Mouse (Mus musculus) testis, adult 2 months (tissue): ENCODE data around the gene Npas3. TPM values are rescaled to one million over a fixed set of nuclear protein-coding genes. Genes with fewer than 3 reads are reported as not detected.

ENCODE experiments used
- H3K27ac ChIP-seq: fragments of 200-500 bp; 2 replicates; pipeline ENCODE4 v1.5.1; 2012; ENCODE audit warnings: low read depth, low read length; ENCODE audit not compliant: control insufficient read depth, insufficient read depth
- H3K27me3 ChIP-seq: fragments of 200-500 bp; 2 replicates; pipeline ENCODE4 v1.6.1; 2012; ENCODE audit warnings: mild to moderate bottlenecking, low read length, moderate library complexity; ENCODE audit not compliant: control insufficient read depth, insufficient read depth
- H3K36me3 ChIP-seq: fragments of 200-500 bp; 2 replicates; pipeline ENCODE4 v1.6.1; 2012; ENCODE audit warnings: mild to moderate bottlenecking, low read length; ENCODE audit not compliant: control insufficient read depth, insufficient read depth
- H3K4me1 ChIP-seq: fragments of 200-500 bp; 2 replicates; pipeline ENCODE4 v1.6.1; 2012; ENCODE audit warnings: low read length; ENCODE audit not compliant: control insufficient read depth, insufficient read depth
- H3K4me3 ChIP-seq: fragments of 200-500 bp; 2 replicates; pipeline ENCODE4 v1.5.1; 2012; ENCODE audit warnings: low read depth, mild to moderate bottlenecking, low read length, moderate library complexity, mixed read lengths; ENCODE audit not compliant: control insufficient read depth
- CTCF ChIP-seq: fragments of 200-500 bp; IDR thresholded peaks from 2 replicates; pipeline ENCODE4 v1.5.1; 2012; ENCODE audit warnings: low read depth, mild to moderate bottlenecking, inconsistent platforms, low read length, moderate library complexity; ENCODE audit not compliant: control insufficient read depth, insufficient read depth, insufficient replicate concordance
- POLR2A ChIP-seq: fragments of 200-500 bp; IDR thresholded peaks from 2 replicates; pipeline ENCODE4 v1.6.1; 2012; ENCODE audit warnings: low read depth, mild to moderate bottlenecking, inconsistent platforms, low read length, moderate library complexity; ENCODE audit not compliant: control insufficient read depth
- polyA plus RNA-seq: library from polyadenylated mRNA; depleted of rRNA; stranded (reverse); fragments of >200 nt; gene quantifications from 2 replicates; pipeline ENCODE4 v1.2.3, GENCODE M21; 2012

Npas3 gene
- polyA plus RNA-seq, 1 experiment, result 0.91 TPM

DNA sequence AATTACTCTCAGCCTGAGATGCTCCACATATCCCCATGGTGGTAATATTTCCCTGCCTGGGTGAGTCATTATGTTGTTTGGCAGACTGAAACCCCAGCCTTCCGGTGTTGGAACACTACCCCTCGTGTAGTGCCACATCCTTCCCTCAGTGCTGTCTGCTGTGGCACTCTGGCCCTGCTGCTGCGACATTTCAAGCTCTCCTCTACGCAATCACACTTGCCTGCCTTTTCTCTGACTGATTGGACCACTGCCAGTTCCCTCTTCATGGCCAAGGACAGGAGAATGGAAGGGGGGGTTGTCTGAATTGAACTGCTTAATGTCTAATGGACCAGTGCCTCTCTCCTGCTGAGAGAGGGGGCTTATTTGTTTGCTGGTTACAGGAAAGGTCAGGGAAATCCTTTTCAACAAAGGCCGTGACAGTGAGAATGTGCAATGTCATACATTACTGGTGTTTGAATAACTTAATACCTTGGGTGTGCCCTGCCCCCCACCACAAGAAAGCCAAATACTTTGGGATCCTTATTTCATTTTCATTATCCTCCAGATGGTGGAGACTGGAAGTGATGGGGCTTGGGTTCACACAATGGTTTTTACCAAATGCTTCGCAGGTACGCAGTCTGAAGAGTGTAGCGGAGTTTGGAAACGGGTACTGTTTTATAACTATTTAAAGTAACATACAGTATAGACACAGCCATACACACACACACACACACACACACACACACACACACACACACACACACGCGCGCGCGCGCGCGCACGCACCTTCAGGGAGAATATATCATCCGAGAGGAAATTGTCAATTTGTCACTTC lies 339.4 kb downstream of the Npas3 start:
- no peaks in the 10 kb centered on the region for H3K36me3 ChIP-seq
- no peak for TF ChIP-seq CTCF
- H3K27ac ChIP-seq, result no peak overlapping the region

DNA sequence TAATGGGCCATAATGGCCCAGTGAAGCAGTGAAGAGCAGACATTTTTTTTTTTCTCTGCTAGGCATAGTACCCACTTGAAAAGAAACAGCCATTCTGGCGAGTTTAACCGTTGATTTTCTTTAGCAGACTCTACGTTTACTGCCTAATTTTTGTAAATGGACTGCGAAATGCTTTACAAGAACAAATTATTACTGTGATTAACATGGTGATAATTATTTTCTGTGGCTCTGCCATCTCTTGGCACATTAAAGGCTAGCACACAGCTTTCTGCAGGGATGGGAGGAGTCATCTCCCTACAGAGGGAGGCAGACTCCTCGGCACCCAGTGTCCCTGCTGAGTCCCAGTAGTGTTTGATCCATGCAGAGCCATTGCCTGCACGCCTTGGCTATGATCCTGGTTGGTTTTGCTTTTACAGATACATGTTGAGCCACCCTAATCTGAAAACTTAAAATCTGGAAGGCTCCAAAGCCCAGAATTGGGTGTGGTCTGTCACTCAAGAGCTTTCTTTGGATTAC lies 341.0 kb downstream of the Npas3 start:
- Histone ChIP-seq H3K4me1 (no peaks in the 10 kb centered on the region), H3K4me3 (no peak overlapping the region), H3K27ac (no peak overlapping the region), H3K36me3 (no peaks in the 10 kb centered on the region), H3K27me3 (no peaks in the 10 kb centered on the region)
- TF ChIP-seq CTCF (no peak), POLR2A (no peak)

More for the DNA sequence above, 339.4 kb downstream of the Npas3 start:
- no peaks in the 10 kb centered on the region for H3K27me3 ChIP-seq
- no peak overlapping the region for H3K4me3 ChIP-seq
- H3K4me1 ChIP-seq, result no peaks in the 10 kb centered on the region

GRCm38 (mm10) chr12:53605661-53606060 lies 357.2 kb downstream of the Npas3 start:
- no peaks in the 10 kb centered on the region for H3K4me1 ChIP-seq
- no peaks in the 10 kb centered on the region for H3K27me3 ChIP-seq
- no peak overlapping the region for H3K4me3 ChIP-seq
- no peaks in the 10 kb centered on the region for H3K36me3 ChIP-seq
- TF ChIP-seq POLR2A (no peak), CTCF (no peak)
- H3K27ac ChIP-seq, result no peak overlapping the region

DNA sequence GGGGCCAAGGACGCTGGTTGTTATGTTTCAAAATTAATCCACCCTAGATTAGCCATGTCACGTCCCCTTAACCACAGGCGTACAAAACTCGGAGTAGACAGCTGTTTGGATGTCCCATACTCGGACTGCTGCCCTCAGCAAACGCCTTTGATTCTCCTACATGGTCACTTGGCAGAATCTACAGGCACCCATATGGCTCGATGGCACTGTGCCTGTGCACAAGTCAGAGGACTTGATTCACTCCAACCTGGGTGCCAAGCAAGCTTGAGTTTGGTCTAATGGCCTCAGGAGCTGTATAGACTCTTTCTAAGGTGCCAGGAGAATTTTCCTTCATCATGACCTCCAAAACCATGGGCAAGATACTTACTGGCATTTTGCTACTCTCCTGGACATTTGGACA lies 363.6 kb downstream of the Npas3 start:
- no peak overlapping the region for H3K4me3 ChIP-seq
- no peak overlapping the region for H3K27ac ChIP-seq
- H3K4me1 ChIP-seq, result no peaks in the 10 kb centered on the region
- no peaks in the 10 kb centered on the region for H3K27me3 ChIP-seq
- TF ChIP-seq POLR2A (no peak), CTCF (no peak)
- H3K36me3 ChIP-seq, result no peaks in the 10 kb centered on the region

DNA sequence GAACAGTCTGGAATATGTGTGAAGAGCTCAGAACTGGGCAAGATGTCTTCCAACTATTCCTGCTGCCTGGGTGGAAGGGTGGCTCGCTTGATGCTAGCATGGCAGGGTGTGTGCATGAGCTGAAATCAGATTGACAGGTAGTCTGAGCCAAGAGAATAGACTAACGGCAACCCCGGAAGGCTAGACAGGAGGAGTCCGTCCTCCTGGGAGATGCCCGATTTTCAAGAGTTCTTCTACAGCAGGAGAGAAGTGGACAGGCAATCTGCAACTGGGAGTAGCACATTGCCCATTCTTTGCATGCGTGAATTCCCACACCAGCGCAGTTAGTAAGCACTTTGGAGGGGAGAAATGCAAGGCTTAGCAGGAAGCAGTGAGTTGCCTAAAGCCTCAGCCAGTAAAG lies 372.8 kb downstream of the Npas3 start:
- Histone ChIP-seq H3K4me3 (no peak overlapping the region), H3K27ac (no peak overlapping the region), H3K36me3 (no peaks in the 10 kb centered on the region), H3K27me3 (no peaks in the 10 kb centered on the region), H3K4me1 (no peaks in the 10 kb centered on the region)
- TF ChIP-seq CTCF, result no peak
- TF ChIP-seq POLR2A, result no peak

GRCm38 (mm10) chr12:53623793-53624192 lies 375.3 kb downstream of the Npas3 start:
- TF ChIP-seq POLR2A, result no peak
- TF ChIP-seq CTCF, result no peak
- H3K27me3 ChIP-seq, result no peaks in the 10 kb centered on the region
- H3K27ac ChIP-seq, result no peak overlapping the region
- H3K36me3 ChIP-seq, result no peaks in the 10 kb centered on the region
- no peaks in the 10 kb centered on the region for H3K4me1 ChIP-seq
- H3K4me3 ChIP-seq, result no peak overlapping the region

- H3K27ac ChIP-seq, result no peak overlapping the region
- H3K27me3 ChIP-seq, result no peaks in the 10 kb centered on the region
- H3K4me3 ChIP-seq, result no peak overlapping the region
- TF ChIP-seq POLR2A (no peak), CTCF (no peak)
- no peaks in the 10 kb centered on the region for H3K36me3 ChIP-seq
- no peaks in the 10 kb centered on the region for H3K4me1 ChIP-seq
These were observed 376.0 kb downstream of the Npas3 start for GRCm38 (mm10) chr12:53624379-53625021.
